ENCODE assay signal across 9 mouse cellular contexts in genomic region chr5:71699696-71700467, GRCm38 (mm10). TPM values are rescaled to one million over a fixed set of nuclear protein-coding genes. Genes with fewer than 3 reads are reported as not detected.
DNase-seq lines count a peak whose midpoint lies in the region; ATAC-seq lines count a peak whose summit lies in the region.
"Had no signal": no experiment of that assay in that cellular context is flagged by ENCODE, and none has a peak within 500 bp of the region (broad histone marks: within the 10 kb centered on the region; RNA-seq: fewer than 3 reads in every experiment).

No protein-coding gene starts in this region.

- no peak for ATAC-seq in neural tube, embryonic 12.5 days (ENCODE audit: low FRiP score, low read depth)

- H3K4me3 ChIP-seq in neural tube, embryonic 12.5 days = peak overlapping the region; percentile 49

- no peaks in the 10 kb centered on the region for H3K36me3 ChIP-seq in neural tube, embryonic 12.5 days

- H3K4me1 ChIP-seq in neural tube, embryonic 12.5 days = peaks cover 11% of the 10 kb centered on the region; the same call in 1 of the 2 replicates

- H3K4me2 ChIP-seq in neural tube, embryonic 12.5 days (replicated peaks) = peak overlapping the region; percentile 96

- 0 out of 2 replicates have a peak overlapping the region, but pooled peaks have one; percentile 47 for H3K9ac ChIP-seq in neural tube, embryonic 12.5 days

- peak; percentile 60 for DNase-seq in adrenal gland, postnatal 10 days
- peak; percentile 78 to 79 for DNase-seq in cerebellum, postnatal 36 days
- peak; percentile 75 to 81 for DNase-seq in frontal cortex, postnatal 36 days (ENCODE audit: low spot score in 2 of 2)
- DNase-seq in kidney, adult 9 months = peak; percentile 25
- peak; percentile 71 for DNase-seq in left cerebral cortex, postnatal 4 days
- DNase-seq in thymus, postnatal 10 days (ENCODE audit: low spot score in 2 of 2) = no peak
- no peak for DNase-seq in gastrocnemius, adult 8-10 months (ENCODE audit: low spot score in 2 of 2)

- H3K9me3 ChIP-seq in neural tube, embryonic 12.5 days = no peaks in the 10 kb centered on the region

- intact Hi-C loops in left cerebral cortex, postnatal 4 days (cut with DNase I) = loop anchor here (10.0 kb wide), 2 partner anchors 195 to 395 kb away; no protein-coding TSS in a partner anchor

- WGBS in neural tube, embryonic 12.5 days = under 1% methylated on average over 19 of the region's 19 CpGs

- H3K27me3 ChIP-seq in neural tube, embryonic 12.5 days (replicated peaks) = 0 out of 2 replicates have a peak, but pooled peaks cover 2% of the 10 kb centered on the region

- no peak overlapping the region for H3K27ac ChIP-seq in neural tube, embryonic 12.5 days

RNA-seq across cellular contexts. Expression of gene Gabra4, which starts 41.8 kb away (rescaled TPM):
- total RNA-seq in adrenal gland, postnatal 10 days (2021) = under 1 TPM; 0.33 to 0.93 TPM
- total RNA-seq in left cerebral cortex, postnatal 4 days (2021) = 10 to 100 TPM; 22.1 to 23.9 TPM
- 3.6 and 3.9 TPM in 2 replicates for polyA plus RNA-seq in neural tube, embryonic 12.5 days (2016; fragmentation: Nextera tagmentation; extraction: Ambion mirVana)
- total RNA-seq in gastrocnemius, adult 8-10 months (2022) = under 1 TPM in 2 of 4 experiments, not detected in 2; 0.10 to 0.22 TPM
- total RNA-seq: neutrophil, adult 5-6 weeks had no signal

RNA-seq across cellular contexts. Expression of gene Gabrb1, which starts 42.0 kb away (rescaled TPM):
- total RNA-seq in adrenal gland, postnatal 10 days (2021) = under 1 TPM; 0.06 to 0.24 TPM
- 10 to 100 TPM; 47.5 to 52.3 TPM for total RNA-seq in left cerebral cortex, postnatal 4 days (2021)
- polyA plus RNA-seq in neural tube, embryonic 12.5 days (2016; fragmentation: Nextera tagmentation; extraction: Ambion mirVana) = 1.9 and 2.1 TPM in 2 replicates
- total RNA-seq in gastrocnemius, adult 8-10 months (2022) = under 1 TPM; 0.02 to 0.16 (median 0.05) TPM

Comparison
In these comparisons a context has a peak if more than half of its experiments do, and no peak if none do; other contexts are left out.
1. DNase-seq: peak in adrenal gland, postnatal 10 days (single experiment), cerebellum, postnatal 36 days (2 of 2), frontal cortex, postnatal 36 days (2 of 2), kidney, adult 9 months (single experiment) and left cerebral cortex, postnatal 4 days (single experiment); none in thymus, postnatal 10 days (0 of 2) and gastrocnemius, adult 8-10 months (0 of 2).
2. RNA of gene Gabra4, which starts 41.8 kb away (total RNA-seq): 22.1 to 23.9 TPM in left cerebral cortex, postnatal 4 days; 0.33 to 0.93 TPM in adrenal gland, postnatal 10 days and 0.10 to 0.22 TPM in gastrocnemius, adult 8-10 months; every median in the first group is over 10 times any median in the second.
3. RNA of gene Gabrb1, which starts 42.0 kb away (total RNA-seq): 47.5 to 52.3 TPM in left cerebral cortex, postnatal 4 days; 0.06 to 0.24 TPM in adrenal gland, postnatal 10 days and 0.02 to 0.16 TPM in gastrocnemius, adult 8-10 months; every median in the first group is over 10 times any median in the second.